In the genomic region with DNA sequence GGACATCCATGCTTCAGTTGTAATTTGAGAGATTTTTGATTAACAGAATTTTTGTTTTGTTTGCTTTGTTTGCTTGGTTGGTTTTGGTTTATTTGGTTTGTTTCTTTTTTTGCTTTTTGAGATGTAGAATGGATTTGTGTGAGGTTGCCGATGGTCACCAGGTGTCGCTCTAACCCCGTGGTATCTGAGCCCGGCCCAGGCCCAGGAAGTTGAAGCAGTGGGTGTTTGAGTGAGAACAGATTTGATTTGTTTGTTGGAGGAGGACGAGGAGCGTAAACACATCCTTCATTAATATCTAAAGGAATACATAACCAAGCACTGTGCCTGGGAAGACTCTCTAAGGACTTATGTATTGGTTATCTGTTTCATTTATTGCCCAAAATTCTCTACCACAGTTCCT, we compare ENCODE assay signal across 9 mouse cellular contexts.
A peak's percentile ranks its signal among the peaks of the same experiment; 100 is the strongest.
DNase-seq lines count a peak whose midpoint lies in the region; ATAC-seq and TF ChIP-seq lines count a peak whose summit lies in the region.
"Had no signal": no experiment of that assay in that cellular context is flagged by ENCODE, and none has a peak within 500 bp of the region (broad histone marks: within the 10 kb centered on the region; RNA-seq: fewer than 3 reads in every experiment).

No protein-coding gene starts in this region.

- no peak for ATAC-seq in G1E (ENCODE audit: extremely low read depth, insufficient number of reproducible peaks, low FRiP score, poor library complexity, severe bottlenecking)
- no peak for ATAC-seq in embryonic facial prominence, embryonic 11.5 days (replicated peaks; ENCODE audit: insufficient number of reproducible peaks, low FRiP score, low TSS enrichment, low read depth)
- ATAC-seq in heart, postnatal 0 days (ENCODE audit: insufficient read depth, low read depth) = no peak
- no peak for ATAC-seq in activated CD4-positive, CD25-positive, alpha-beta regulatory T cell, adult 4 months

- H3K36me3 ChIP-seq in G1E (replicated peaks) = no peaks in the 10 kb centered on the region
- H3K36me3 ChIP-seq in embryonic facial prominence, embryonic 11.5 days (replicated peaks; ENCODE audit: control insufficient read depth, insufficient read depth, low read depth, low read length) = no peaks in the 10 kb centered on the region
- H3K36me3 ChIP-seq in heart, postnatal 0 days (replicated peaks; ENCODE audit: control insufficient read depth, insufficient read depth, low read length) = no peaks in the 10 kb centered on the region
- H3K36me3 ChIP-seq: liver, embryonic 15.5 days had no signal

- TF ChIP-seq CTCF in G1E (IDR thresholded peaks at IDR 0.05; ENCODE audit: low read depth, low read length) = 0 out of 2 replicates have a peak, but pooled peaks have one; percentile 13
- peak; percentile 82 for TF ChIP-seq CTCF in heart, postnatal 0 days (IDR thresholded peaks at IDR 0.05; ENCODE audit: low read depth)

- no peaks in the 10 kb centered on the region for H3K9me3 ChIP-seq in G1E (replicated peaks)
- no peaks in the 10 kb centered on the region for H3K9me3 ChIP-seq in embryonic facial prominence, embryonic 11.5 days (replicated peaks; ENCODE audit: control insufficient read depth, low read length)
- H3K9me3 ChIP-seq in heart, postnatal 0 days (replicated peaks; ENCODE audit: control insufficient read depth, low read length) = no peaks in the 10 kb centered on the region
- H3K9me3 ChIP-seq: liver, embryonic 15.5 days had no signal

- H3K27ac ChIP-seq in embryonic facial prominence, embryonic 11.5 days (replicated peaks; ENCODE audit: low read depth, low read length) = no peak overlapping the region
- H3K27ac ChIP-seq in heart, postnatal 0 days (ENCODE audit: low read depth) = no peak overlapping the region
- H3K27ac ChIP-seq: liver, embryonic 15.5 days had no signal

- no peak for DNase-seq in G1E (ENCODE audit: low spot score)
- DNase-seq in adrenal gland, postnatal 25 days = peak; percentile 72
- peak; percentile 72 for DNase-seq in embryonic facial prominence, embryonic 11.5 days (ENCODE audit: low spot score)
- peak; percentile 63 for DNase-seq in heart, postnatal 0 days (ENCODE audit: low spot score)
- peak; percentile 31 for DNase-seq in layer of hippocampus, adult 9-11 months
- DNase-seq in lung, postnatal 4 days = peak; percentile 57 to 68
- DNase-seq in right cerebral cortex, postnatal 4 days = peak; percentile 86

- H3K4me1 ChIP-seq in G1E (ENCODE audit: insufficient read depth, low read depth, low read length) = no peaks in the 10 kb centered on the region
- H3K4me1 ChIP-seq in embryonic facial prominence, embryonic 11.5 days (ENCODE audit: control insufficient read depth, insufficient read depth, low read length) = no peaks in the 10 kb centered on the region
- H3K4me1 ChIP-seq in heart, postnatal 0 days (ENCODE audit: control insufficient read depth, insufficient read depth) = no peaks in the 10 kb centered on the region
- H3K4me1 ChIP-seq: liver, embryonic 15.5 days had no signal

- TF ChIP-seq EP300 in heart, postnatal 0 days (IDR thresholded peaks at IDR 0.05; ENCODE audit: low read depth) = no peak

- 7% methylated on average over 6 of the region's 6 CpGs for WGBS in embryonic facial prominence, embryonic 11.5 days
- 3% methylated on average over 6 of the region's 6 CpGs for WGBS in heart, postnatal 0 days

- H3K4me2 ChIP-seq in embryonic facial prominence, embryonic 11.5 days (ENCODE audit: low read depth, low read length) = no peak overlapping the region
- H3K4me2 ChIP-seq in heart, postnatal 0 days (ENCODE audit: low read depth, low read length) = no peak overlapping the region
- H3K4me2 ChIP-seq: liver, embryonic 15.5 days had no signal

- no peaks in the 10 kb centered on the region for H3K27me3 ChIP-seq in G1E (ENCODE audit: insufficient read depth, low read length)
- H3K27me3 ChIP-seq in embryonic facial prominence, embryonic 11.5 days (ENCODE audit: control insufficient read depth, insufficient read depth, low read length) = no peaks in the 10 kb centered on the region
- H3K27me3 ChIP-seq in heart, postnatal 0 days (ENCODE audit: control insufficient read depth, insufficient read depth, low read length) = no peaks in the 10 kb centered on the region
- H3K27me3 ChIP-seq: liver, embryonic 15.5 days had no signal

- H3K4me3 ChIP-seq in G1E (ENCODE audit: low read depth, low read length) = no peak overlapping the region
- H3K4me3 ChIP-seq in embryonic facial prominence, embryonic 11.5 days (ENCODE audit: low read depth, low read length) = no peak overlapping the region
- H3K4me3 ChIP-seq in heart, postnatal 0 days (ENCODE audit: low read depth, low read length) = no peak overlapping the region
- H3K4me3 ChIP-seq: liver, embryonic 15.5 days had no signal

- no peak overlapping the region for H3K9ac ChIP-seq in embryonic facial prominence, embryonic 11.5 days (replicated peaks; ENCODE audit: low read length)
- H3K9ac ChIP-seq in heart, postnatal 0 days (replicated peaks; ENCODE audit: low read depth, low read length) = no peak overlapping the region
- H3K9ac ChIP-seq: liver, embryonic 15.5 days had no signal
